ENCODE assay signal across 8 mouse cellular contexts in the genomic region with DNA sequence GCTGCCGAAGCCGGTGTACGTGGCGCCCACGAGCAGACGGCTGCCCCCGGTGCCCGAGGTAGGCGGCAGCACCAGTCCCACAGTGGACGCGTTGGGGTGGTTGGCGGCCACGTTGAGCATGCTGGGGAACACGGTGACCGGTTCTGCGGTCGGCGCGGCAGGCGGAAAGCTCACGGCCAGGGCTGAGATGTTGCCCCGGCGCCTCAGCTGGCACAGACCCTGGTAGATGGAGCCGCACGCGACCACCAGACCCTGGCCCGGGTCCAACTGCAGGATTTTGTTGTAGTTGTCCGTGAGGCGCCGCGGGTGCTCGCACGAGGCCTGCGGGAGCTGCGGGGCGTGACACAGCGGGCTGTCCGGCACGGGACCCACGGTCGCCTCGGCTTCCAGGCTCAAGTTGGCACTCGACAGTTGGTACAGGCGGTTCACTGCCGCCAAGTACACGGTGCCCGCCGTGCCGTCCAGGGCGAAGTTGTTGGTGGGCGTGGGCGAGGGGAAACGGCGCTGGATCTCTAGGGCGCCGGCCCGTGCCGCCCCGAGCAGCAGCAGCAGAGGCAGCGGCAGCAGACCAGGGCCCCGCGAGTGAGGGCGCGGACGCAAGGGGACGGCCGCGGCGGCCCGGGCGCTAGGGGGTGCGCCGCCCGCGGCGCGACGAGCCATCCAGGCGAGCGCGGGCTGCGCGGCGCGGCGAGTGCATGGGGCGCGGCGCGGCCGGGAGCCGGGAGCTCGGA. TPM values are rescaled to one million over a fixed set of nuclear protein-coding genes. Genes with fewer than 3 reads are reported as not detected.
DNase-seq lines count a peak whose midpoint lies in the region; ATAC-seq lines count a peak whose summit lies in the region.

No protein-coding gene starts in this region.

- H3K9ac ChIP-seq in forebrain, embryonic 15.5 days (replicated peaks), result peak overlapping the region; percentile 45
- H3K9ac ChIP-seq in limb, embryonic 12.5 days (replicated peaks), result peak overlapping the region; percentile 58
- peak overlapping the region; percentile 70 for H3K9ac ChIP-seq in neural tube, embryonic 13.5 days

- peak overlapping the region; percentile 67 for H3K4me2 ChIP-seq in forebrain, embryonic 15.5 days (replicated peaks)
- H3K4me2 ChIP-seq in limb, embryonic 12.5 days, result peak overlapping the region; percentile 81
- peak overlapping the region; percentile 82 for H3K4me2 ChIP-seq in neural tube, embryonic 13.5 days

- H3K36me3 ChIP-seq in heart, embryonic 10.5 days, result peaks cover 10% of the 10 kb centered on the region; the same call in 1 of the 2 replicates
- no peaks in the 10 kb centered on the region for H3K36me3 ChIP-seq in forebrain, embryonic 15.5 days
- no peaks in the 10 kb centered on the region for H3K36me3 ChIP-seq in limb, embryonic 12.5 days
- H3K36me3 ChIP-seq in neural tube, embryonic 13.5 days, result no peaks in the 10 kb centered on the region

- H3K27me3 ChIP-seq in heart, embryonic 10.5 days (ENCODE audit: insufficient read depth, poor library complexity, severe bottlenecking), result peaks cover 48% of the 10 kb centered on the region
- peaks cover 23% of the 10 kb centered on the region for H3K27me3 ChIP-seq in forebrain, embryonic 15.5 days
- peaks cover 62% of the 10 kb centered on the region for H3K27me3 ChIP-seq in limb, embryonic 12.5 days
- peaks cover 56% of the 10 kb centered on the region for H3K27me3 ChIP-seq in neural tube, embryonic 13.5 days

- whole genome bisulfite sequencing in heart, embryonic 10.5 days, result 5% methylated on average over 93 of the region's 93 CpGs
- WGBS in forebrain, embryonic 15.5 days, result under 1% methylated on average over 86 of the region's 93 CpGs
- 1% methylated on average over 84 of the region's 93 CpGs for whole genome bisulfite sequencing in limb, embryonic 12.5 days
- under 1% methylated on average over 82 of the region's 93 CpGs for WGBS in neural tube, embryonic 13.5 days

- H3K9me3 ChIP-seq in heart, embryonic 10.5 days, result no peaks in the 10 kb centered on the region
- H3K9me3 ChIP-seq in forebrain, embryonic 15.5 days, result no peaks in the 10 kb centered on the region
- H3K9me3 ChIP-seq in limb, embryonic 12.5 days, result no peaks in the 10 kb centered on the region
- no peaks in the 10 kb centered on the region for H3K9me3 ChIP-seq in neural tube, embryonic 13.5 days

- peak overlapping the region; percentile 63 for H3K4me3 ChIP-seq in heart, embryonic 10.5 days
- peak overlapping the region; percentile 60 for H3K4me3 ChIP-seq in forebrain, embryonic 15.5 days
- peak overlapping the region; percentile 59 for H3K4me3 ChIP-seq in limb, embryonic 12.5 days (replicated peaks)
- H3K4me3 ChIP-seq in neural tube, embryonic 13.5 days, result peak overlapping the region; percentile 53

- peak overlapping the region; percentile 82 for H3K27ac ChIP-seq in heart, embryonic 10.5 days
- peak overlapping the region; percentile 40; the same call in 1 of the 2 replicates for H3K27ac ChIP-seq in forebrain, embryonic 15.5 days (replicated peaks)
- 0 out of 2 replicates have a peak overlapping the region, but pooled peaks have one; percentile 19 for H3K27ac ChIP-seq in limb, embryonic 12.5 days
- H3K27ac ChIP-seq in neural tube, embryonic 13.5 days (replicated peaks), result peak overlapping the region; percentile 59

- DNase-seq in heart, embryonic 10.5 days (ENCODE audit: low spot score), result no peak
- no peak for DNase-seq in heart, adult 11 months
- peak; percentile 80 for DNase-seq in 3134 (ENCODE audit: extremely low read depth, insufficient read length, low spot score)
- peak; percentile 53 for DNase-seq in ZHBTc4 (ENCODE audit: low read depth, low spot score)
- DNase-seq in spleen, postnatal 14 days (ENCODE audit: low spot score in 2 of 2), result no peak

- peaks cover 84% of the 10 kb centered on the region for H3K4me1 ChIP-seq in heart, embryonic 10.5 days
- H3K4me1 ChIP-seq in forebrain, embryonic 15.5 days, result peaks cover 21% of the 10 kb centered on the region
- peaks cover 46% of the 10 kb centered on the region for H3K4me1 ChIP-seq in limb, embryonic 12.5 days (replicated peaks)
- H3K4me1 ChIP-seq in neural tube, embryonic 13.5 days (replicated peaks), result peaks cover 74% of the 10 kb centered on the region

- 0 out of 2 replicates have a peak, but pooled peaks have one; percentile 9 for ATAC-seq in forebrain, embryonic 15.5 days (replicated peaks)
- ATAC-seq in limb, embryonic 12.5 days (ENCODE audit: insufficient number of reproducible peaks, insufficient read depth, low FRiP score, low TSS enrichment, low read depth), result no peak
- ATAC-seq in neural tube, embryonic 13.5 days (ENCODE audit: low read depth), result peak; percentile 38

RNA-seq across cellular contexts. Expression of gene Plxnd1, which starts 0.5 kb away (rescaled TPM):
- 42.9 and 61.7 TPM in 2 replicates for polyA plus RNA-seq in heart, embryonic 10.5 days (2016; fragmentation: Nextera tagmentation; extraction: Ambion mirVana)
- polyA plus RNA-seq in forebrain, embryonic 15.5 days (2015; fragmentation: Nextera tagmentation; extraction: Ambion mirVana), result 13.5 and 21.4 TPM in 2 replicates
- polyA plus RNA-seq in limb, embryonic 12.5 days (2016; fragmentation: Nextera tagmentation; extraction: Ambion mirVana), result 25.2 and 27.5 TPM in 2 replicates
- polyA plus RNA-seq in neural tube, embryonic 13.5 days (2015; fragmentation: Nextera tagmentation; extraction: Ambion mirVana), result 13.5 and 17.8 TPM in 2 replicates

RNA-seq across cellular contexts. Expression of gene H1foo, which starts 49.6 kb away (rescaled TPM):
- not detected in 2 replicates for polyA plus RNA-seq in heart, embryonic 10.5 days (2016; fragmentation: Nextera tagmentation; extraction: Ambion mirVana)
- polyA plus RNA-seq in forebrain, embryonic 15.5 days (2015; fragmentation: Nextera tagmentation; extraction: Ambion mirVana), result not detected in 2 replicates
- polyA plus RNA-seq in limb, embryonic 12.5 days (2016; fragmentation: Nextera tagmentation; extraction: Ambion mirVana), result not detected in 2 replicates
- polyA plus RNA-seq in neural tube, embryonic 13.5 days (2015; fragmentation: Nextera tagmentation; extraction: Ambion mirVana), result not detected in 2 replicates

Comparison
In these comparisons a context has a peak if more than half of its experiments do, and no peak if none do; other contexts are left out.
1. DNase-seq: peak in 3134 (single experiment) and ZHBTc4 (single experiment); none in heart, embryonic 10.5 days (single experiment), heart, adult 11 months (single experiment) and spleen, postnatal 14 days (0 of 2).
2. H3K27ac ChIP-seq: peak in every context shown above with its lines; median percentile 82 in heart, embryonic 10.5 days; 59 in neural tube, embryonic 13.5 days; 40 in forebrain, embryonic 15.5 days; 19 in limb, embryonic 12.5 days.
3. Peak in every context shown above with its lines, with median percentiles within 50 percentile points of each other: H3K4me3 ChIP-seq, H3K4me2 ChIP-seq and H3K9ac ChIP-seq.